Mouse (Mus musculus): ENCODE data around the gene Yipf1. TPM values are rescaled to one million over a fixed set of nuclear protein-coding genes. Genes with fewer than 3 reads are reported as not detected.
"Not testable (repeated sequence)": the region's sequence is repeated elsewhere in the genome, so short reads cannot be mapped to it uniquely, and the experiment has no call there.

Yipf1 gene
- polyA plus RNA-seq, 1 experiment from 2014 or later = 55.1 TPM

DNA sequence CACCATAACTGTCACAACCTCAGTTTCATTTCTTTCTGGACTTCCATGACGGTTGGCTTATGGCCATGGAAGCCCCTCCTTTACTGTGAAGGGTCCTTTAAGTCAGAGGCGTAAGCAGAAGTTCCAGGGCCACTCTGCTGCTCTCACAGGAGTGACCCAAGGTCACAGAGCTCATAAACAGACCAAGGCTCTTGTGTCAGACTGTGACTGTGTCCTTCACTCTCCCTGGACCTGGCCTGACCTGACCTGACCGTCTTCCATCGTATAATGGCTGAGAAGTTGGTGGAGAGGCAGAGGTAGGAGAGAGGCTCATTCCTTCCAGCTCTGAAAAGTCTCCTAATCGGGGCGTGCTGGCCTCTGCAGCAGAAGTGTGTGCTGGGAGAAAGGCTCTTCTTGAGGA, 33.1 kb downstream of the Yipf1 start:
- no peak overlapping the region for H3K27ac ChIP-seq (ENCODE audit: low read depth)

DNA sequence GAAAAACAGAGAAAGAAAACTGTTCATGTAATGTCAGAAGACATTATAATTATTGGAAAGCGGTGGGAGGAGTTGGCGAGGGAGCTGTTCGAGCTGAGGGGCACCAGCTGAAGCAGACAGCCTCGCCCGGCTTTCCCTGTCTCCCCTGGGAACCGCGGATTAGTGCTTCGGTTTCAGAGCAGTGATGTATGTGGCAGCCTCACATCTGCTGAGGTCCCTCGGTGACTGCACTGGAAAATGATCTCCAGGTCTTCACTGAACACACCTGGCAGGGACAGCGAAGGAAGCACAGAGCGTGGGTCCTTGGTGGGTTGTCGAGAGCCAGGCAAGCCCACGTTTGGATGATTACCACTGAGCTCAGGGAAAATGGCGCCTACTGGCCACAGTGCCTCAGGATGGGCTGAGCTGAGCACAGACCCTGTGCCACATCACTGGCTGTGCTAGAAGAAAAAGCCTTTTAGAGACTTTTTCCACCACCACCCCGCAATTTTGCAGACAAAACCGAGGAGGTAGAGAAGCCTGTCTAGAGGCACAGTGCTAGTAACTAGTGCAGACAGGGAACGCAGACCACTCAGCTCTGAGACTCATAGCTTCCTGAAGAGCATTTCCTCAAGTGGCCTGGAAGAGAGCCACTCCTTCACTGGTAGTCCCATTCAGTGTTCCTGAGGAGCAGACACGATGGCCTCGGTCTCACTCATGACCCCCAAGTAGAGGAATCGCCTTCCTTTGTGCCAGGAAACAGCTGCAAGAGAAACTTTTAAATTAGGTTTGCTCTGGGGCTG, 34.6 kb downstream of the Yipf1 start:
- no peak overlapping the region for H3K27ac ChIP-seq (ENCODE audit: low read depth)
- TF ChIP-seq CTCF (IDR thresholded peaks at IDR 0.05; ENCODE audit: low read depth) = no peak
- H3K9me3 ChIP-seq (ENCODE audit: low read depth, low read length) = no peaks in the 10 kb centered on the region
- no peak overlapping the region for H3K9ac ChIP-seq
- 60% methylated on average over 20 of the region's 20 CpGs for WGBS
- ATAC-seq (ENCODE audit: insufficient read depth) (peak; percentile 62), DNase-seq (peak; percentile 58)
- H3K27me3 ChIP-seq (ENCODE audit: insufficient read depth, low read length) = no peaks in the 10 kb centered on the region
- no peak overlapping the region for H3K4me3 ChIP-seq (ENCODE audit: low read depth, low read length)
- peaks cover 5% of the 10 kb centered on the region; the same call in 1 of the 2 replicates for H3K4me1 ChIP-seq (ENCODE audit: insufficient read depth)
- H3K4me2 ChIP-seq = peak overlapping the region; percentile 7; the same call in 1 of the 2 replicates
- H3K36me3 ChIP-seq (ENCODE audit: insufficient read depth) = peaks cover 8% of the 10 kb centered on the region; the same call in 1 of the 2 replicates

More for the DNA sequence above, 33.1 kb downstream of the Yipf1 start:
- 51% methylated on average over 6 of the region's 6 CpGs for WGBS
- Histone ChIP-seq H3K27me3 (ENCODE audit: insufficient read depth, low read length) (no peaks in the 10 kb centered on the region), H3K36me3 (ENCODE audit: insufficient read depth) (peaks cover 5% of the 10 kb centered on the region; the same call in 1 of the 2 replicates), H3K9ac (no peak overlapping the region), H3K9me3 (ENCODE audit: low read depth, low read length) (no peaks in the 10 kb centered on the region), H3K4me3 (ENCODE audit: low read depth, low read length) (no peak overlapping the region), H3K4me2 (no peak overlapping the region), H3K4me1 (ENCODE audit: insufficient read depth) (peaks cover 5% of the 10 kb centered on the region; the same call in 1 of the 2 replicates)
- no peak for TF ChIP-seq CTCF (IDR thresholded peaks at IDR 0.05; ENCODE audit: low read depth)
- no peak for DNase-seq
- ATAC-seq (ENCODE audit: insufficient read depth) = no peak

DNA sequence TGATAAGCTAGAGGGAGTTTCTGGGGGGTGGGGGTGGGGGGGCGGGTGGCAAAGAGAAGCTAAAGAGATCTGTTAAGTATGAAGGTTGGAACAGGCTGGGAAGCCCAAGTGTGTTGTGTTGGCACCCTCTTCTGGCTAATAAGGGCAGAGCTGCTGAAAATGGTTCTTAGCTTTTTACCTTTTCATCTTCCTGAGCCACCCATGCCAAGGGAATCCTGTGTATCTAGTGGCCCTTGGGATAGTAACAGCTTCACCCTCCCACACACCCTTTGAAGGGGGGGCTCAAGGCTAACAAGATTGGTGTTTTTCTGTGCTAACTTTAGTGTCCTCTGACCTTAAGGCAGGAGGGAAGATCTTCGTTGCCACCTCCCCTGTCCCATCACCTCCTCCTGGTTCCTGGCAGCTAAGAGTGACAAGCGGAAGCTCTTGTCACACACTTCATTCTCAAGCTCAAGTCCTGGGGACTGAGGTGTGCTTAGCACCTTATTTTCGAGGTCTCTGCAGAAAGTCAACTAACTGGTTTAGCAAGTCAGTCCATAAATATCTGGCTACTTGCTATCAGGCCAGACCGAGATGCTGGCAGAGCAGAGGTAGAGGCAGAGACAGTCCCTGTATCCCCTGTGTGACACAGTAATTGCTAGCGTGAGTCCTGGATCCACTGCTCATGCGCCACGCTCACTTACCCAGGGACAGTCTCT, 35.3 kb downstream of the Yipf1 start:
- Histone ChIP-seq H3K36me3 (ENCODE audit: insufficient read depth) (peaks cover 10% of the 10 kb centered on the region; the same call in 1 of the 2 replicates), H3K4me1 (ENCODE audit: insufficient read depth) (peaks cover 5% of the 10 kb centered on the region; the same call in 1 of the 2 replicates), H3K4me2 (no peak overlapping the region; the same call in 1 of the 2 replicates), H3K4me3 (ENCODE audit: low read depth, low read length) (no peak overlapping the region), H3K9ac (no peak overlapping the region), H3K27ac (ENCODE audit: low read depth) (no peak overlapping the region), H3K9me3 (ENCODE audit: low read depth, low read length) (no peaks in the 10 kb centered on the region), H3K27me3 (ENCODE audit: insufficient read depth, low read length) (no peaks in the 10 kb centered on the region)
- TF ChIP-seq CTCF (IDR thresholded peaks at IDR 0.05; ENCODE audit: low read depth) = peak; percentile 72
- DNase-seq (peak; percentile 80), ATAC-seq (ENCODE audit: insufficient read depth) (peak; percentile 57)
- 52% methylated on average over 8 of the region's 8 CpGs for WGBS

DNA sequence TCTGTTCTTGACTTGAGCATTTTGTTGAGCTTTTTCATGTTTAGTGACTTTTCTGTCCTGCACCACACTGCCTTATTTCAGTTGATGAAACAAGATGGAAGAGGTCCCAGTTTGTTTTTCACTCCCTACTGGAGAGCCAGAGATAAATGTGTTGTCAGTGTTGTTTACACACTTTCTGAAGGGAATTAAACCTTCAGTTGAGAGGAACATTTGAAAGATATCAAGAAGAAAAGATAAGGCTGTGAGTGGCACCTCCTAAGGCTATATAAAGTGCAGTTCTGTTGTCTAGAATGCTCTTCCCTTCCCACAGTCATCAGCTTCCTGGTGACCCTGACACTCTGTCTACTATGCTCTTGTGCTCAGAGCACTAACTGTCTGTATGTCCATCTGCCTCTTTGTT, 37.2 kb downstream of the Yipf1 start:
- ATAC-seq (ENCODE audit: insufficient read depth) = no peak
- no peak overlapping the region for H3K9ac ChIP-seq
- no peaks in the 10 kb centered on the region for H3K9me3 ChIP-seq (ENCODE audit: low read depth, low read length)
- H3K4me3 ChIP-seq (ENCODE audit: low read depth, low read length) = no peak overlapping the region
- no peak for TF ChIP-seq CTCF (IDR thresholded peaks at IDR 0.05; ENCODE audit: low read depth)
- H3K36me3 ChIP-seq (ENCODE audit: insufficient read depth) = peaks cover 10% of the 10 kb centered on the region; the same call in 1 of the 2 replicates
- H3K27ac ChIP-seq (ENCODE audit: low read depth) = no peak overlapping the region
- DNase-seq = no peak
- H3K4me2 ChIP-seq = no peak overlapping the region
- no peaks in the 10 kb centered on the region for H3K27me3 ChIP-seq (ENCODE audit: insufficient read depth, low read length)
- H3K4me1 ChIP-seq (ENCODE audit: insufficient read depth) = peaks cover 5% of the 10 kb centered on the region; the same call in 1 of the 2 replicates

DNA sequence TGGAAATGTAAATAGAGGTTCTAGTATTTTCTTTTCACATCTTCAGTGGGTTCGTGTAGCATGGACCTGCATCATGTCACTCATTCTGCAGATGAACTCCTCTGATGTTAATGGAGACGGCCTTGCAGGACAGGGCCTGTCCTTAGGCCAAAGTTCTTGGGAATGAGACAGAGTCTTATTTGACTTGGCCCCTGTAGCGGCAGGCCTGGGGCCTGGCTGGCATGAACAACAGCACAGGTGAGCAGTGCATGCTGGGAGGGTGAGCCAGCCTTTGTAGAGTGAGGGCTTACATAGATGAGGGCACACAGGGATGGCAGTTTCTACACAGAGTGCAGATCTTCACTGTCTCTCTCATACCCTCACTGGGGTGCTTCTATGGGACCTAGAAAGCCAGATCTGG, 39.4 kb downstream of the Yipf1 start:
- Histone ChIP-seq H3K4me3 (ENCODE audit: low read depth, low read length) (no peak overlapping the region), H3K27ac (ENCODE audit: low read depth) (no peak overlapping the region), H3K9ac (no peak overlapping the region), H3K9me3 (ENCODE audit: low read depth, low read length) (no peaks in the 10 kb centered on the region), H3K4me2 (no peak overlapping the region), H3K27me3 (ENCODE audit: insufficient read depth, low read length) (no peaks in the 10 kb centered on the region), H3K36me3 (ENCODE audit: insufficient read depth) (0 out of 2 replicates have a peak, but pooled peaks cover 10% of the 10 kb centered on the region), H3K4me1 (ENCODE audit: insufficient read depth) (peaks cover 2% of the 10 kb centered on the region; the same call in 1 of the 2 replicates)
- 81% methylated on average over 3 of the region's 3 CpGs for WGBS
- DNase-seq = no peak
- no peak for TF ChIP-seq CTCF (IDR thresholded peaks at IDR 0.05; ENCODE audit: low read depth)
- no peak for ATAC-seq (ENCODE audit: insufficient read depth)

DNA sequence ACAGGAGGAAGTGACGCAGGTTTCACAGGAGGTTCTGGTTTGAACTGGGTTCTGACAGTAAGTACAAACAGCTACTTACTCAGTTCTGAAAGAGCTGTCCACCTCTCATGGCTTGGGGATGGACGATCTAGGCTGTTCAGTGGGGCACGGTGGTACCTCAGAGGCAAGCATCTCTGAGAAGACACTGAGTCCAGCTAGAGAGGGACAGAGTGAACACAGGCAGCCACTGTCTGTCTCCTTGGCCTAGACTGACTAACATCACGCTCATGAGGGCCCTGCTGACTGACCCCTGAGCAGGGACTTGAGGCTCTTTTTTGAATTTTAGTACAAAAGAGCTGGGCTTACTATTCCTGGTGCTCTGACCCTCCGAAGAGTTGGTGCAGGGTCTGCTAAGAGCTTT, 40.0 kb downstream of the Yipf1 start:
- 77% methylated on average over 5 of the region's 5 CpGs for WGBS
- no peak for TF ChIP-seq CTCF (IDR thresholded peaks at IDR 0.05; ENCODE audit: low read depth)
- Histone ChIP-seq H3K4me1 (ENCODE audit: insufficient read depth) (no peaks in the 10 kb centered on the region), H3K27me3 (ENCODE audit: insufficient read depth, low read length) (no peaks in the 10 kb centered on the region), H3K27ac (ENCODE audit: low read depth) (no peak overlapping the region), H3K36me3 (ENCODE audit: insufficient read depth) (0 out of 2 replicates have a peak, but pooled peaks cover 10% of the 10 kb centered on the region), H3K9ac (no peak overlapping the region), H3K9me3 (ENCODE audit: low read depth, low read length) (no peaks in the 10 kb centered on the region), H3K4me3 (ENCODE audit: low read depth, low read length) (no peak overlapping the region), H3K4me2 (no peak overlapping the region)
- DNase-seq (no peak), ATAC-seq (ENCODE audit: insufficient read depth) (no peak)

DNA sequence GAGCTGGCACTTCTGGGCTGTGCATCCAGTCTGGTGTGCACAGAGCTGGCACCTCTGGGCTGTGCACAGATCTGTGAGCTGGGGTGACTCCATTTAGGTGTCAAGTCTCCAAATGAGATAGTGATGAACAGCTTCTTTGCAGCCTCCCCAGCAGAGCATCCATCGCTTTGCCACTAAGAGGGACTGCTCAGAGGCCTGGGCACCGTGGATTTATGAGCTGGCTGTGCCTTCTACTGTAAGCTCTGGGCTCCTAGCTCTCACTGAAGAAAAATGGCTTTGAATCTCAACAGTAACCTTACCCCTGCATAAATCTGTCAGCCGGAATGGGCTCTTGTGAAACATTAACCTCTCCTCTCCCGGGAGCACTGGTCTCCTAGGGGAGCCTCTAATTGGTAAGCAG, 40.4 kb downstream of the Yipf1 start:
- H3K9ac ChIP-seq = no peak overlapping the region
- no peaks in the 10 kb centered on the region for H3K27me3 ChIP-seq (ENCODE audit: insufficient read depth, low read length)
- ATAC-seq (ENCODE audit: insufficient read depth) (no peak), DNase-seq (no peak)
- 0 out of 2 replicates have a peak, but pooled peaks cover 10% of the 10 kb centered on the region for H3K36me3 ChIP-seq (ENCODE audit: insufficient read depth)
- H3K4me1 ChIP-seq (ENCODE audit: insufficient read depth) = no peaks in the 10 kb centered on the region
- no peak overlapping the region for H3K4me2 ChIP-seq
- H3K4me3 ChIP-seq (ENCODE audit: low read depth, low read length) = no peak overlapping the region
- no peak for TF ChIP-seq CTCF (IDR thresholded peaks at IDR 0.05; ENCODE audit: low read depth)
- 18% methylated on average over 4 of the region's 4 CpGs for WGBS
- no peaks in the 10 kb centered on the region for H3K9me3 ChIP-seq (ENCODE audit: low read depth, low read length)
- H3K27ac ChIP-seq (ENCODE audit: low read depth) = no peak overlapping the region

DNA sequence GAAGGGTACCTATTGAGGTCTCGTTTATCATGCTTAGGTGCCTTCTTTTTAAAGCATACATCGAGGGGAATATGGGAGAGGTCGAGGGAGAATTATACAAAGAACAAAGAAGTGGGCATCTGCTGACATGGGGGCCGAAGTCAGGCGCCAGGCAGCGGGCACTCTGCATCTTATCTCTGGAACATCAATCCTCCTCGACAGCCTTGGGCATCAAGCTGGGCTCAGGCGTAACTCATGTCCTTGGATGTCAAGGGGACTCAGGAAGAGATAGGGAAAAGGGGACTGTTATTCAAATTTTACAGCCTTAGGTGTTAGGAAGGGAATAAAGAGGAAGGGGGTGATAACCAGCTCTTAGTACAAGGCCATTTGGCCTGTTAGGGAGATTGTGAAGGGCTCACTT, 43.0 kb downstream of the Yipf1 start:
- not testable (repeated sequence) for H3K4me1 ChIP-seq (ENCODE audit: insufficient read depth)
- WGBS = 44% methylated on average over 8 of the region's 8 CpGs

More for the DNA sequence above, 43.0 kb downstream of the Yipf1 start:
- H3K27me3 ChIP-seq (ENCODE audit: insufficient read depth, low read length); H3K27ac ChIP-seq (ENCODE audit: low read depth); H3K4me2 ChIP-seq; H3K9ac ChIP-seq; DNase-seq; H3K36me3 ChIP-seq (ENCODE audit: insufficient read depth); H3K4me3 ChIP-seq (ENCODE audit: low read depth, low read length); H3K9me3 ChIP-seq (ENCODE audit: low read depth, low read length); ATAC-seq (ENCODE audit: insufficient read depth): not testable (repeated sequence)
